Mouse (Mus musculus) lung, adult 2 months (tissue): Measurements from ENCODE around the gene Dcst2.

Source experiments
- CTCF ChIP-seq: fragments of 200-500 bp; IDR thresholded peaks from 2 replicates; pipeline ENCODE4 v1.5.1; 2011; ENCODE audit warnings: mild to moderate bottlenecking, low read length, control low read depth; ENCODE audit not compliant: insufficient read depth
- POLR2A ChIP-seq: fragments of 200-500 bp; IDR thresholded peaks from 2 replicates; pipeline ENCODE4 v1.6.1; 2011; ENCODE audit warnings: low read depth, mild to moderate bottlenecking, control low read depth, low read length, borderline replicate concordance; ENCODE audit errors: extremely low read depth

GRCm38 (mm10) chr3:89377831-89378230, 16.1 kb downstream of the Dcst2 start:
- TF ChIP-seq POLR2A: no peak
- no peak for TF ChIP-seq CTCF
